Mouse (Mus musculus) G1E (cell line): ENCODE results near the gene Htr1f. TPM values are rescaled to one million over a fixed set of nuclear protein-coding genes. Genes with fewer than 3 reads are reported as not detected.

ENCODE experiments used
- ATAC-seq: 2 replicates; pipeline ENCODE4 v1.8.0; 2016; ENCODE audit warnings: mild to moderate bottlenecking; ENCODE audit not compliant: insufficient number of reproducible peaks, poor library complexity, low FRiP score, severe bottlenecking; ENCODE audit errors: extremely low read depth
- DNase-seq: peaks from one replicate; pipeline ENCODE4 v3.0.0; 2012; ENCODE audit warnings: low spot score
- H3K27me3 ChIP-seq: 2 replicates; pipeline ENCODE4 v1.6.1; 2012; ENCODE audit warnings: mild to moderate bottlenecking, low read length, inconsistent platforms; ENCODE audit not compliant: insufficient read depth
- H3K36me3 ChIP-seq: replicated peaks from 2 replicates; pipeline ENCODE3; 2012; ENCODE audit warnings: mild to moderate bottlenecking, inconsistent platforms
- H3K4me1 ChIP-seq: 2 replicates; pipeline ENCODE4 v1.6.1; 2012; ENCODE audit warnings: low read depth, low read length, inconsistent platforms, mixed read lengths; ENCODE audit not compliant: insufficient read depth
- H3K4me3 ChIP-seq: 2 replicates; pipeline ENCODE4 v1.5.1; 2012; ENCODE audit warnings: low read depth, mild to moderate bottlenecking, inconsistent platforms, low read length, moderate library complexity, mixed read lengths
- H3K9me3 ChIP-seq: replicated peaks from 2 replicates; pipeline ENCODE4 v1.6.1; 2012; ENCODE audit warnings: inconsistent platforms
- CTCF ChIP-seq: IDR thresholded peaks from 2 replicates; pipeline ENCODE4 v1.5.1; 2012; ENCODE audit warnings: low read depth, low read length, inconsistent platforms, mixed read lengths
- GATA1 ChIP-seq: IDR thresholded peaks from 2 replicates; pipeline ENCODE4 v1.6.1; 2012; ENCODE audit warnings: borderline replicate concordance, low read length, inconsistent platforms, mixed read lengths
- GATA2 ChIP-seq: IDR thresholded peaks from 2 replicates; pipeline ENCODE4 v1.6.1; 2012; ENCODE audit warnings: low read depth, low read length, inconsistent platforms, borderline replicate concordance
- POLR2AphosphoS5 ChIP-seq: IDR thresholded peaks from 2 replicates; pipeline ENCODE4 v1.6.1; 2012; ENCODE audit warnings: low read depth, low read length, inconsistent platforms; ENCODE audit not compliant: insufficient replicate concordance
- TAL1 ChIP-seq: conservative IDR thresholded peaks from 2 replicates; pipeline ENCODE4 v1.6.1; 2012; ENCODE audit warnings: low read depth, low read length, inconsistent platforms, mixed read lengths
- polyA plus RNA-seq: library from polyadenylated mRNA; stranded (reverse); fragments of >175 nt; gene quantifications from 2 replicates; pipeline ENCODE4 v1.2.3, GENCODE M21; 2012
- total RNA-seq, 2 experiments: library from RNA; stranded (forward) in 1 of 2; stranded (reverse) in 1 of 2; fragments of 200-1000 nt in 1 of 2; fragments of >200 nt in 1 of 2; fragmentation: Nextera tagmentation in 1 of 2; gene quantifications; 2 replicates each; pipeline ENCODE4 v1.2.3; 2014 to 2017

Htr1f gene
- total and polyA plus RNA-seq, 3 experiments = not detected

DNA sequence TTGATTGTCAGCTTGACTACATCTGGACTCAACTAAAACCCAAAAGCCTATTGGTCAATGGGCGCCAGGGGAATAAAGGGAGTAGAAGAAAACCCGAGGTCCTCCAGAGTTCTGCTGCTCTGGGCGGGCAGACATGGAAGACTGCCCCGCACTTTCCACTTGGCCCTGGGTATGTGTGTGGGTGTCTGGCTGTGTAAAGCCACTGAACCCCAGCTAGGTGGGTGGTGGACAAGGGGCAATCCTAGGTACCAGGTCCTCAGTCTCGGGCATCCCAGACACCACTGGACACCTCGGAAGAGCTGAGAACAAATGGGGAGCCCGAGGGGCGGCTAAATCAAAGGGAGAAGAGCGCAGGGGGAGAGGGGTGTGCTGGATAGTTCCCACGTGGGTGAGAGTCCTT, 196.9 kb downstream of the Htr1f start:
- Histone ChIP-seq H3K4me3 (no peak overlapping the region), H3K27me3 (peaks cover 3% of the 10 kb centered on the region; the same call in 1 of the 2 replicates), H3K4me1 (no peaks in the 10 kb centered on the region; the same call in 1 of the 2 replicates), H3K36me3 (no peaks in the 10 kb centered on the region), H3K9me3 (no peaks in the 10 kb centered on the region)
- TF ChIP-seq GATA1 (no peak), GATA2 (no peak), TAL1 (no peak), POLR2AphosphoS5 (no peak), CTCF (no peak)
- no peak for DNase-seq
- ATAC-seq = no peak

- H3K27me3 ChIP-seq = peaks cover 3% of the 10 kb centered on the region; the same call in 1 of the 2 replicates
- H3K4me1 ChIP-seq = no peaks in the 10 kb centered on the region; the same call in 1 of the 2 replicates
- no peak for ATAC-seq
- no peak for DNase-seq
- no peaks in the 10 kb centered on the region for H3K36me3 ChIP-seq
- no peak overlapping the region for H3K4me3 ChIP-seq
- H3K9me3 ChIP-seq = no peaks in the 10 kb centered on the region
- TF ChIP-seq TAL1 (no peak), CTCF (no peak), GATA2 (no peak), POLR2AphosphoS5 (no peak), GATA1 (no peak)
These were observed 198.5 kb downstream of the Htr1f start for GRCm38 (mm10) chr16:64907112-64907511.

GRCm38 (mm10) chr16:64903328-64903727, 202.3 kb downstream of the Htr1f start:
- H3K9me3 ChIP-seq = no peaks in the 10 kb centered on the region
- ATAC-seq = no peak
- no peak for DNase-seq
- peaks cover 3% of the 10 kb centered on the region; the same call in 1 of the 2 replicates for H3K27me3 ChIP-seq
- TF ChIP-seq CTCF (no peak), TAL1 (no peak), GATA2 (no peak), GATA1 (no peak), POLR2AphosphoS5 (no peak)
- H3K4me1 ChIP-seq = no peaks in the 10 kb centered on the region; the same call in 1 of the 2 replicates
- no peak overlapping the region for H3K4me3 ChIP-seq
- no peaks in the 10 kb centered on the region for H3K36me3 ChIP-seq

GRCm38 (mm10) chr16:64899084-64899483, 206.6 kb downstream of the Htr1f start:
- ATAC-seq (peak; percentile 68), DNase-seq (no peak)
- no peak for TF ChIP-seq TAL1
- TF ChIP-seq CTCF = no peak
- TF ChIP-seq POLR2AphosphoS5 = no peak
- no peak for TF ChIP-seq GATA1
- TF ChIP-seq GATA2 = no peak
- Histone ChIP-seq H3K4me3 (no peak overlapping the region), H3K27me3 (no peaks in the 10 kb centered on the region), H3K36me3 (no peaks in the 10 kb centered on the region), H3K9me3 (no peaks in the 10 kb centered on the region), H3K4me1 (no peaks in the 10 kb centered on the region)

GRCm38 (mm10) chr16:64889496-64889895, 216.2 kb downstream of the Htr1f start:
- DNase-seq (no peak), ATAC-seq (no peak)
- peaks cover 2% of the 10 kb centered on the region for H3K4me1 ChIP-seq
- H3K9me3 ChIP-seq = peaks cover 7% of the 10 kb centered on the region
- H3K4me3 ChIP-seq = no peak overlapping the region
- H3K36me3 ChIP-seq = no peaks in the 10 kb centered on the region
- TF ChIP-seq GATA2 (no peak), CTCF (no peak), GATA1 (no peak), POLR2AphosphoS5 (no peak), TAL1 (no peak)
- H3K27me3 ChIP-seq = no peaks in the 10 kb centered on the region

DNA sequence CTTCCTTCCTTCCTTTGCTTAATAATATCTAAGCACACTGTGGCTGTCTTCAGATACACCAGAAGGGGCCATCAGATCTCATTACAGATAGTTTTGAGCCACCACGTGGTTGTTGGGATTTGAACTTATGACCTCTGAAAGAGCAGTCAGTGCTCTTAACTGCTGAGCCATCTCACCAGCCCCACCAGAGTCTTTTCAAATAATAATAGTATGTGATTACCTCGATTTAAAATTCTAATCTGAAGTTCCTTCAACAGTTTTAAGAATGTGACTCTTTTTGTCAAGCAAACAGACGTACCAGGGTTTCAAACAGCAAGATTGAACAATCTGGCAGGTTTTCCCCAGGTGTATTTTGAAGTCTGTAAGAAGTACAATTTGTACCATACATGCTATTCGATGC, 220.1 kb downstream of the Htr1f start:
- ATAC-seq = no peak
- no peaks in the 10 kb centered on the region for H3K27me3 ChIP-seq
- peaks cover 9% of the 10 kb centered on the region for H3K4me1 ChIP-seq
- no peak for DNase-seq
- TF ChIP-seq POLR2AphosphoS5 = no peak
- TF ChIP-seq CTCF = no peak
- no peak for TF ChIP-seq GATA2
- TF ChIP-seq GATA1 = no peak
- no peak for TF ChIP-seq TAL1
- no peak overlapping the region for H3K4me3 ChIP-seq
- H3K36me3 ChIP-seq = no peaks in the 10 kb centered on the region
- H3K9me3 ChIP-seq = peaks cover 7% of the 10 kb centered on the region
